Mouse (Mus musculus) layer of hippocampus, postnatal 36 days (tissue): Measurements from ENCODE around the gene Actn4. TPM values are rescaled to one million over a fixed set of nuclear protein-coding genes. Genes with fewer than 3 reads are reported as not detected.

ENCODE experiments used
- DNase-seq, 2 experiments: peaks; one replicate each; pipeline ENCODE4 v3.0.0; 2022
- total RNA-seq, 2 experiments: library from RNA; stranded (reverse); gene quantifications; 2 replicates each; pipeline ENCODE4 v1.2.3; 2021

Gene Actn4
- total RNA-seq, 2 experiments from 2014 or later, result 121 to 130 TPM

DNA sequence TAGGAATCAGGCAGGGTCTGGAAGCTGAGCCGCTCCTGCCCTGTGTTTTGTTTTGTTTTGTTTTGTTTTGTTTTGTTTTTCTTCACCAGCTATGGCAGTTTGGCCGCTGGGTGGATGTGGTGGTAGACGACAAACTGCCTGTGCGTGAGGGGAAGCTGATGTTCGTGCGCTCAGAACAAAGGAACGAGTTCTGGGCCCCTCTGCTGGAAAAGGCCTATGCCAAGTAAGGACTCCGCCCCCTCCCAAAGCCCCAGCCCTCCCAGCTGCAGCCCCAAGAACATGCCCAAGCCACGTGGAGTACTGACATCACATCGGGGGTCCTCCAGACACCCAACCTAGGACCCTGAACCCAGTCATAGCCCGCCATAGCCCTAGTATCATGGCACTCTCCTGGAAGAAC, 79.1 kb downstream of the Actn4 start:
- DNase-seq, result no peak

DNA sequence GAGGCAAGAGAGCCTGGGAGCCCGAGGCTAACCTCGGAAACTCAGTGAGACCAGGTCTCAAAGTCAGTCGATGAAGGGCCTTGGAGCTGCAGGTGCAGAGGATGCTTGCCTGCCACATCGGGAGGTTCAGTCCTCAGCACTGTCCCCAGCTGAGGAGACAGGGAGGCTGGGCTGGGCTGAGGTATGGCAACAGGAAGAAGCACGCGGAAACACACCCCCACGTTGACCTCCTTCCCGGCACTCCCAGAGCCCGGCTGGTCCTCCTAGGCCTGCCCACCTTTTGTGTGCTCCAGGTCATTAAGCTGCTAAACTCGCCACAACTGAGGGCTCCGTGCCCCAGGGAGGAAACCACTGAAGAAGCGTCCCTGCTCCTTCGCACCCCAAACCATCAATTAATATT, 80.9 kb downstream of the Actn4 start, which contains the start of gene Capn12:
TSS of gene Capn12 (plus strand) at position 224 of the 400 bp plus-strand sequence.
- no peak for DNase-seq

DNA sequence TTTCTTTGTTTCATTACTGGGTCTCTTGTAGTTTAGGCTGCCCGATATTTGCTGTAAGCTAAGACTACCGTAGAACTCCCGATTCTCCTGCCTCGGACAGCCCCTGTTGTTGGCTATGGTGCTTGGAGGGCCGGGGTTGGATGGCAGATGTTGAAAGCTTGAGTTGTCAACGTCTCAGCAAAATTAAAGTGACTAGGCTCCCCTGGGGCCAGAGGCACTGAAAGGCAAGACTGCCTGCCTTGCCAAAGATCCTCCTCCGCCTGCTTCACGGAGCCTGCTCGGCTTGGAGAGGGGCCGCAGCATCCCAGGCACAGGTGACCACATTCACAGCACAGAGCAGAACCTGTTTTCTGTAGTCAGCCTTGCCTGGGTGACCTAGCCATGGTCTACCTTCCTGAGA, 81.6 kb downstream of the Actn4 start:
- DNase-seq, result no peak

DNA sequence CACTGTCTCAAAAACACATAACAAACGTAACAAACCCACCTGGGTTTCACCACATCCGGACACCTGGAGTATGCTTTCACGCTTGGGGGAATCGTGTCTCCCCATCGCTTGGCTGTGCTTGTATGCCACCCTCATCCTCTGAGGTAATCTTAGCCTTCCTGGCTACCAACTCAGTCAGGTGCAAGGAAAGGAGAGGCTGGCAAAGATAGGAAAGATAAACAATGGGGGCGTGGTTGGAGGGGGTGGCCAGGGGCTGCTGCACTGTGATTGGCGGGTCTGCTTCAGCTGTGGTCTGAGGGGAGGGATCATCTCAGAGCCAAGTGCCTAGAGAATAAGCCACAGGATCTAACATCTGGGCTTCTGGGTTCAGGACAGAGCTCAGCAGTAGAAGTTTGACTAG, 82.5 kb downstream of the Actn4 start:
- no peak for DNase-seq

DNA sequence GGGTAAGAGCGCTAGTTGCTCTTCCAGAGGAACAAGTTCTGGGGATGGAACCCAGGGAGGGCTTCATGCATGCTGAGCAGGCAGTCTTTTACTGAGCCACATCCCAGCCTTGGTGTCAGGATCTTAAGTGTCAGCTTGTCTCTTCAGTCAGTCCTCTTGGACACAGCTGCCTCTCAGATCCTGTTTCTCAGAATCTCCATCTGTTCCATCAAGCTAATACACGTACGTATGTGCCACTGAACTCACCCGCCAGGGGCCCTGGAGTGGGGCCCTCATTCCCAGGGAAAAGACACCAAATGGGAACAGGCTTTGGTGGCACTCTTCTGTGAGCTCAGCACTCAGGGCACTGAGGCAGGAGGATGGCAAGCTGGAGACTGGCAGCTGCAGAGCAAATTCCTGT, 84.3 kb downstream of the Actn4 start:
- no peak for DNase-seq

DNA sequence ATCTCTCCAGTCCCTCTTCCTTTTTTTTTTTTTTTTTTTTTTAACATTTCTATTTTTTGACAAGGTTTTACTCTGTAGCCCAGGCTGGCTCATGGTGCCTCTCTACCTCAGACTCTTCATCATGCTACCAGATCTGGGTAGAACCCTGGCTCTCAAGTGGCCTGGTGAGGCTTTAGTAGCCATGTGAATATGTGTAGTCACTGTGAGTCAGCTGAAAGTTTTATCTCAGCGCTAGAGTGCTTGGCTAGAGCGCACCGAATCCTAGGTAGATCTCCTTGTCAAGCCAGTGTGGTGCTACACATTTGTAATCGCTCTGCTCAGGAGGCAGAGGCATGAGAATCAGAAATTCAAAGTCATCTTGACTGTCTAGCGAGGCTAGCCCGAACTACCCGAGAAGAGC, 85.0 kb downstream of the Actn4 start:
- no peak for DNase-seq

DNA sequence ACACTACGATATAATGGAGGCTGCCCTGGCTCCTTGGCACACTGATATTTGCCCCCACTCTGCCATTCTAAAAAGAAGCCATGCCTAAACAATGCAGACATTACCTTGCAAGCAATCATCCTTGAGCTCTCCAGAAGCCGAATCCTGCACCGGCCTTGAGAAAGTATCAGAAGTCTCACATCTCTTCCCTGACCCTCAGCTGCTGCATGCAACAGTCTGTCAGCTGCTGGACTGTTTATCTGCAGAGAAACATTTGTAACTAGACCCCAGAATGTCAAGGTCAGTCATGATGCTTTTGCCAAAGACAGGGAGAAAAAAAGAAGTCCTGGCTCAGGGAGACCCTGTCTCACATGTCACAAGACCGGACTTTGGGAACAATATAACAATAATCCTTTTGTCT, 86.0 kb downstream of the Actn4 start:
- DNase-seq, result no peak

DNA sequence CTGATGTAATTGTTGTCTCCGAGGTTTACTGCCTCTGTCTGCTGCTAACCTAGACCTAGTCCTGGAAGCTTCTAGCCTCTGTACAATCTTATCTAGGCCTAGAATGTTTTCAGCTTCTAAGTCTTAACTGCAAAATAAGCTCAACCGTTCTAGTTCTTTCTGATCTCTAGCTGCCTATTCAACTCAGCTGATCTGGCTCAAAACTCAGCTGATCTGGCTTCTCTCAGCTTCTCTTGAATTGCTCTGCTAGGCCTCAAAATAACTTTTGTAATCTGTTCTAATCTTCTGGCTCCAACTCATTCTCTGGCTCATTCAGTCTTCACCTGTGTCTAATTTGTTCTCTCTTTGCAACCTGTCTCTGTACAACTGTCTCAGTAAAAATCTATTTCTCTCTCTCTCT, 87.6 kb downstream of the Actn4 start:
- DNase-seq, result no peak

DNA sequence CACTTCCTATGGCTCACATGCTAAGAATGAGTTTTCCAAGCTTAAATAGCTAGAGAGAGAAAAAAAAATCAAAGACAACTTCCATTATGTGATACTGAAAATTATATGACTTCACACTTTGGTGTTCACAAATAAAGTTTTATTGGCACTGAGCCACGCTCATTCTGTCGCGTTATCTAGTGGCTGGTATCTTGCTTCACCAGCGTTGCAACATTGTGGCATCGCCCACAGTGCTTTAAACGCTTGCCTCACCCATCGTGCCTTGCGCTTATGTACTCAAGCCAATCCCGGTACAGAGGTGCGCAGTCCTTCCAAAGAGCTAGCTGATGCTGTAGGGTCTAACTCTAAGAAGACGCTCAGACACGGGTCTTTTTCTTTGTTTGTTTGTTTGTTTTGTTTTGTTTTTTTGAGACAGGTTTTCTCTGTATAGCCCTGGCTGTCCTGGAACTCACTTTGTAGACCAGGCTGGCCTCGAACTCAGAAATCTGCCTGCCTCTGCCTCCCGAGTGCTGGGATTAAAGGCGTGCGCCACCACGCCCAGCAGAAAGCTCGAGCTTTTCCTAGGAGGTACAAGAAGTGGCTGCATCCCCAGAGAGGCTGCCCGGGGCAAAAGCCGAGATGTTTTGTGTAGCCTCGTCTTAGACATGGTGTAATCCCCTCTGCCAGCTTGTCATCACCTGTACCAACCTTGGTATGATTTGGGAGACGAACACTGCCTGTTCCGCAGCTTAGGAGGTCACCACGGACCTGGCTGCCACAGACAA, 91.1 kb downstream of the Actn4 start:
- no peak for DNase-seq

DNA sequence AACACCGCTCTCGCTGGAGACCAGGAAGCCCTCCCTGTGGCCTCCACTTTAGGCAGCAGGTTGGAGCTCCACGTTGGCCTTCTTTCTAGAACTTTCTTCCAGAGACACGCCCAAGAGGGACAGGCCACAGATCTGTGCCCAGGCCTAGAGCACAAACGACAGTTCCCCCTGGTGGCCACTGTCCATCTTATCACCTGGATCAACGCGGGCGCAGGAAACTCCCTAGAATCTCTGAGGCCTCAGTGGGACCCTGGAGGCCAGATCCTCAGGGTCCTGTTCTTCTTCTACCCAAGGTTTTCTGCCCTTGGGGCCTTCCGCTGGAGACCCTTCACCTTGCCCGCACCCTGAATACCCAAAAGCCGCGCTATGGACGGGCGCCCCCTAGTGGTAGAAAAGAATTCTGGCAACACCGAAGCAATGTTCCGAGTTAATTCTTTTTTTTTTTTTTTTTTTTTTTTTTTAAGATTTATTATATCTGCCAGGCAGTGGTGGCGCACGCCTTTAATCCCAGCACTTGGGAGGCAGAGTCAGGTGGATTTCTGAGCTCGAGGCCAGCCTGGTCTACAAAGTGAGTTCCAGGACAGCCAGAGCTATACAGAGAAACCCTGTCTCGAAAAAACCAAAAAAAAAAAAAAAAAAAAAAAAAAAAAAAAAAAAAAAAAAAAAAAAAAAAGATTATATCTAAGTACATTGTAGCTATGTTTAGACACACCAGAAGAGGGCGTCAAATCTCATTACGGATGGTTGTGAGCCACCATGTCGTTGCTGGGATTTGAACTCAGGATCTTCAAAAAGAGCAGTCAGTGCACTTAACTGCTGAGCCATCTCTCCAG, 94.4 kb downstream of the Actn4 start:
- peak; percentile 38 to 58 for DNase-seq

DNA sequence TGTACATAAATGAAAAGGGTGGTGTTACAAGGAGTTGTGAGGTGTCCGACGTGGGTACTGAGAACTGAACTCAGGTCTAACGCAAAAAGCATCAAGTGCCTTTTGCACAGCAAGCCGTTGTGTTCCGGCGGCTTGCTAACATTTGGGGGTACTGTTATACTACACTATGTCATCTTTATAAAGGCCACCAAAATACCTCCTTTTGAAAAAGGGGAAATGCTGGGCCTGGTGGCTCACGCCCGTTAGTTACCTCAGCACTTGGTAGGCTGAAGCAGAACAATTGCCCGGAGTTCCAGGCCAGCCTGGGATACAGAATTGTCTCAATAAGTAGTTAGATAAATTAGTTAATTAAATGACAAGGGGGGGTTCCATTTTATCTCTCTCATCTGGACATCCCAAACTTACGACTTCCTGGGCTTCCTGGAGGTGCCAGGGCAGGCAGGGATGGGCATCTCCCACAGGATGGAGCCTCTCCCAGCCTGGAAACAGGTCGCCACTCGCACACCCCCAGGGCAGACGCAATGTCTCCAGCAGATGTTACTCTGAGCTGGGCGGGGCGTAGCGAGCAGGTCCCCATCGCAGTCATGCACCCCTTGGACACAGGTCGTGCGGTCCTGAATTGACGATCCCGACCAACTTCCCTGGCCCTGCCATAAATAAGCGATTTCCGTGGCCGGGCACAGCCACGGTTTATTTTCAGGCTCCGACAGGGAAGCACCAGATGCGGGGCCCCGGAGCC, 95.2 kb downstream of the Actn4 start:
- no peak for DNase-seq

DNA sequence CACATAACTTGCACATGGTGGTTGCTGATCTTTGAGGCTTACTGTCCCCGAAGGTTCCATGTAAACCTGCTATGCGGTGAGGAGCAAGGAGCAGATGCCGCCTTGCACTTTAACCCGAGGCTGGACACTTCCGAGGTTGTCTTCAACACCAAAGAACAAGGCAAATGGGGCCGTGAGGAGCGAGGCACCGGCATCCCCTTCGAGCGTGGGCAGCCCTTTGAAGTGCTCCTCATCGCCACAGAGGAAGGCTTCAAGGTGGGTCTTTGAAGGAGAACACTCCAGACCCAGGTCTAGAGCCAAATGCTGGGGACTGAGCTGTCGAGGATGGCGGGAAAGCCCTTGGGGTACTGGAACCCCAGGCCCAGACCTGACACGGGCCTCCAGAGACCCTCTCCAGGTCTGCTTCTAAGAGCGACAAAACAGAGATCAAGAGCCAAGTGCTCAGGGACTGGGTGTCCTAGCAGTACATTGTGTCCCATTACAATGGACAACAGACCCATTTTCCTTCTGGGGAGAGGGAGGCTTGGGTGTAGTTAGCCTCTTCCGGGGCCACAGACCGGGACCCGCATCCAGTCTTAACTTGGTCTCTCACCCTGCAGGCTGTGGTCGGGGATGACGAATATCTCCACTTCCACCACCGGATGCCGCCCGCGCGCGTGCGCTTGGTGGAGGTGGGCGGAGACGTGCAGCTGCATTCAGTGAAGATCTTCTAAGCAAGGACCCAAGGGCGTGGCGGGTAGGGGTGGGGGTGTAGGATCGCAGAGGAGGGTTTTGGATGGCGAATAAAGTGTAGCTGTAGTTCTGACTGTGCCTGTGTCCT, 96.4 kb downstream of the Actn4 start:
- DNase-seq, result peak; percentile 72 to 76

DNA sequence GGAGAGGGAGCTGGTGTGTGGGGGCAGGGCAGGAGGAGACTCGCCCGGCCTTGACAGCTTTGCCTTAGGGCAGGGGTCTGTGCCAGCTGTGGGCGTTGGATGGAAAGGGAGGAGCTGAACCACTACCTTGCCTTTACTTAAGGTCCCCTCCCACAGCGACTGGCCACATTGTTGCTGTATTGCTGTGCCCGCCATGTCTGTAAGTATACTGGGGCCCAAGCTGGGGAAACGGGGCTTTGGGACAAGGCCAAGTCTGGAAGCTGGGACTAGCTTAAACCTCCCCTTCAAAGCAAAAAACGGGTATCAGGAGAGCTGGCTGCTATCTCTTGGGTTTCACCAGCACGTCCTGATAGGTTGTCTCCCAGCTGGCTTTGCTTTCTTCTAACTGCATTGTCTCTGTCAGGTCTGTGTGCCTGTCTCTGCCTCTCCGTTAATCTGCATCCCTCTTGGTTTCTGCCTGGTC, 97.8 kb downstream of the Actn4 start:
- DNase-seq, result no peak

DNA sequence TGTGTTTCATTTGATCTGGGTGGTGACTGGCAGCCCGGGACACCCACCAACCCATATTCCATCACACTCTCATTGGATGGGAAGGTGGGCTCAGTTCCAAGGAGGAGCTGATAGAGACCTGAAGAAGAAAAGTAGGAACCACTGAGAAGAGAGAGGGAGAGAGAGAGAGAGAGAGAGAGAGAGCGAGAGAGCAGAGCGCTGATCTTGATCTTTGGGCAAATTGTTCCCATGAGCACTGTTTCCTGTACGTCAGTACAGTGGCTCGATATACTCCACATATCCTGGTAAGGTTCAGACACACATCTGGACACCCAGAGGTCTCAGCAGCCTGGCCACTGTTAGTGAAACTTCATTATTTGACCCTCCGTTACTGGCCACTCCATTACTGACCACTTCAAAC, 98.6 kb downstream of the Actn4 start, which contains the start of gene Lgals7:
TSS of gene Lgals7 (plus strand) at position 314 of the 400 bp plus-strand sequence.
- DNase-seq, result no peak

DNA sequence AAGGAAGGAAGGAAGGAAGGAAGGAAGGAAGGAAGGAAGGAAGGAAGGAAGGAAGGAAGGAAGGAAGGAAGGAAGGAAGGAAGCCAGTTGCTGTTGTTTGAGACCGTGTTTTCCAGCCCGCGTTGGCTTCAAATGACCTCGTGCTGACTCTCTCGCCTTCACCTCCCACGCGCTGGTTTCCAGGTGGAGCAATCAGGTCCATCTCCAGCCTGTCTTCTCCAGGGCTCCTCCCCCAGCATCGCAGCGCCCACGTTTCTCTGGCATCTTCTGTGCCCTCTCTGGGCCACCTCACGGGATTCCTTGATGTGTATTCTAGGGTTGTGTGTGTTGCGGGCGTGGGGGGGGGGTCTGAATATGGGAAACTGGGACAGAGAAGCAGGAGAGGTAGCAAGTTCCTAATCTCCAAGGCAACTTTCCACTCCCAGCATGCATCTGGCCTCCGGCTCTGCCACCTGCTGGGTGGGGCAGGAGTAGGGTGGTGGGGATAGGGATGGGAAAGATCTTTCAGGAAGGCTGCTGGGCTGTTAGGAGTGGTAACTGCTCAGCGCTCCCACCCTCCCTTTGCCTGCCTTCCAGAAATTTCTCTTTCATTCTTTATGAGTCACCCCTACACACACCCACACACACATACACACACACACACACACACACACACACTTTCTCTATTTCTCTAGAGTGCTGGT, 99.2 kb downstream of the Actn4 start:
- DNase-seq, result peak in 1 of 2 experiments; percentile 28

DNA sequence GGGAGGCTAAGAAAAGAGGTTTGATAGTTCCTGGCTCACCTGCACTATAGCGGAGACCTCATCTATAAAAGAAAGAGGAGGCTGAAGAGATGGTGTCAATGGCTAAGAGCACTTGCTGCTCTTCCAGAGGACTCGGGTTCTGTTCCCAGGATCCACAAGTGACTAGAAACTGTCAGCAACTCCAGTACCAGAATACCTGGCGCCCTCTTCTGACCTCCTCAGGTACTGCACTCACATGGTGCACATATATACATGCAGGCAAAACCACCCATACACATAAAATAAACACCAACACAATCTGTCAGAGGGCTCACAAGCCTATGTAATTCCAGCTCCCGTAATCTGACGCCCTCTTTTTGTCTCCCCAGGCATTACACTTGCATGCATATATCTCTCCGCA, 101.2 kb downstream of the Actn4 start:
- DNase-seq, result no peak

DNA sequence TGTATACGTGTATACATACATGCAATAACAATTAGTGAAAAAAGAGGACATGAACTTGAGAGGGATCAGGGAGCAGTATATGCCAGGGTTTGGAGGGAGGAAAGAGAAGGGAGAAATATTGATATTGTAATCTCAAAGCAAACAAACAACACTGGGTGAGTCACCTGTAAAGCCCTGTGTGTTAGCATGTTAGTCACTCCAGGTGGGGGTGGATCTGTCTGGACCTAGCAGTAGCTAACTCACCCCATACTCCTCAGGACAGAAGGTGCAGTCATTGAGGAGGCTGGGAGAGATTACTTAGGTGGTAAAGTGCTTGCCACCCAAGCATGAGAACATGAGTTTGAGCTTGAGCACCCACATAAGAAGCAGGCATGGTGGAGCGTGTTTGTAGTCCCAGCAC, 102.2 kb downstream of the Actn4 start:
- no peak for DNase-seq

DNA sequence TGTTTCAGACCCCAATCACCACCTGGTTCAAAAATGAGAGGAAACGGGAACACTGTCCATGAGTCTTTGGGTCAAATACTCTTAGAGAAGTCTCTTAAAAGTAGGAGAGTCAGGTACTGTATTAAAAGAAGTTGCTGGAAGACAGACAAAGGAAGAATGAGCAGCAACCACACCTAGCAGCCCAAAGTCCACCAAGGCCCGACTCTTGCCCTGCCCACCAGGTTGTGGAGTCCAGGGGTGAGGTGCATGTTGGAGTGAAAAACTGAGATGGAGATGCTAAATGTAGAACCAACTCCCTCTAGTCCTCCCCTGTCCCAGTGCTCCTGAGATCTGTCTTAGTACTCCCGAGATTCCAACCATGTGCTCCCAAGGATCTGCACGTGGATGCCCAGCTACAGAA, 111.5 kb downstream of the Actn4 start:
- no peak for DNase-seq

DNA sequence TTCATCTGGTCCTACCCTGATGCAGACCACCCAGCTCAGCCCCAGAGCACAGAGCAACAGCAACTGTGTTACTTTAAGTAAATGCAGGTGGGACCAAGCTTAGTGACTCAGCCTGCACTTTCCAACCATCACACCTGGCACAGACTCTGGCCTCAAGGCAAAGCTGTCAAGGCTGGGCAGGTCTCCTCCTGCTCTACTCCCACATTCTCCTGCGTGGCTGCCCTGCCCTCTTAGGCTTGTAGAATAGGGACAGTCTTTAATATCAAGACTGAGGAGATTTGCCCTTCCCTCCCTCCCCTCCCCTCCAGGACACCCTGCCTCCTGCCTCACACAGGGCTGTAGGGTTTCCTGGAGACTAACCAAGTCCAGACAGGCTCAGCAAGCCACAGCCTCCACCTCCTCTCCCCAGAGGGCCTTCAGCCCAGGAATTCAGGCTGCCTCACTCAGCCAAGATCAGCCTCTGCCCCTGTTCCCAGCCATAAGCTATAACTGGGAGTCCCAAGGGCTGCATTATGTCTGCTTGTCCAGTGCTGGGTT, 112.4 kb downstream of the Actn4 start:
- no peak for DNase-seq

DNA sequence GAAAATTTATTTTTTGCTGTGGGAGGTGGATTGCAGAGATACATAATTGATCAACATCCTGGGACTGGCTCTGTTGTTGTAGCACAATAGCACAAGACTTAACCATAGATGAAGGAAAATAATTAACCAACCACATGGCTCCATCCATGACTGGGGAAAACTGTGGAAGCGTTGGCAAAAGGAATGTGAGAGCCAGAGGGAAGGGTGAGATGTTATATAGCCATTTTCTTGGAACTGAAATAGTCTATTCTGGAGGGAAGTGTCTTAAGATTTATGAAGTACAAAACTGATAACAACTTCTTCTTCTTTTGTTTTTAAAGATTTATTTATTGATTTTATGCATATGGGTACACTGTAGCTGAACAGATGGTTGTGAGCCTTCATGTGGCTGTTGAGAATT, 114.9 kb downstream of the Actn4 start:
- no peak for DNase-seq
